Mouse (Mus musculus) cerebellum, postnatal 25 days (tissue): ENCODE measurements around the gene Epb41l4b.
A peak's percentile ranks its signal among the peaks of the same experiment; 100 is the strongest.

ENCODE experiments used
- DNase-seq, 2 experiments: peaks; one replicate each; pipeline ENCODE4 v3.0.0; 2021; ENCODE audit warnings: mixed read lengths in 2 of 2

Gene Epb41l4b

DNA sequence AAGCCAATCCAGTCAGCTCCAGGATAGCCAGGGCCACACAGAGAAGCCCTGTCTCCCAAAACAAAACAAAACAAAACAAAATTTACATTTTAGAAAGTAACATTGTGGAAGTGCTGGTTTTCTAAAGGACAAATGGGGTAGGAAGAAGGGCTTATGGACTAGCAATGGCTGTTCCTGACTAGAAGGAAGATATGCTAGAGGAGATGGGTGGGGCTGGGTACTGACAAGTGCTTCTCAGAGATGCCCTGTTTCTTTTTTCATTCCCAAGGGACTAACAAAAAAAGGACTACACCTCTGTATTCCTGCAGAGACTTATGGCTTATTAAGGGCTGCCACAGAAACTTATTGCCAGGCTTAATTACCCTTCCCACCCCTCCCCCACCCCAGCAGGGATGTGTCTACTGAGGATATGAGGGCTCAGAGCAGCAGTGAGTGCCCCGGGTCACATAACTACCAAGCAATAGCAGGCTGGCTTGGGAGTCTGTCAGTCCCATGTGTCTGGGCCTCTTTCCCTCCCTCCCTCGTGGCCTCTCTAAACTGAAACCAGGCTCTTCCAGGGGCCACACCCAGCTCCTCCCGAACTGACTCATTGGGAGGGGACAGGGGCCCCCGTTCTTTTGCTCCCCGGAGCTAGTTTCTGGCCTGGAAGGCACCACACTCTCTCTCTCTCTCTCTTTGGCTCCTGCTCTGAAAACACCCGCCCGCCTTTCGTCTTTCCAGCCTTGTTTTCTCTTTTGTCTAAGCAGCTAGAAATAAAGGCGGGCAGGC lies 10.0 kb upstream of the Epb41l4b start:
- DNase-seq: no peak

DNA sequence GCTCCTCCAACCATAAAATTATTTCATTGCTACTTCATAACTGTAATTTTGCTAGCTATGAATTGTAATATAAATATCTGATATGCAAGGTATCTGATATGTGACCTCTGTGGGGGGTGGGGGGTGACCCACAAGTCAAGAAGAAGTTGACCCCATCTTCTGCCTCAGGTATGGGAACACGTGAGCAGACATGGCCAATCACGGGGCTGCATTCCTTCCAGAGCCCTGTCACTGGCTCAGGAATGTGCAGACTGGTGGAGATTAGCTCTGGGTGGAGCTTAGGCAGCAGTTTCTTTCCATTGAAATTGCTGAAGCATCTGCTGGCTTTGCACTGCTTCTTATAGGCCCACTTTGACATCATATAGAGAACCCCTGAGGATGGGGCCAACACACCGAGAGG lies 4.9 kb upstream of the Epb41l4b start:
- no peak for DNase-seq

DNA sequence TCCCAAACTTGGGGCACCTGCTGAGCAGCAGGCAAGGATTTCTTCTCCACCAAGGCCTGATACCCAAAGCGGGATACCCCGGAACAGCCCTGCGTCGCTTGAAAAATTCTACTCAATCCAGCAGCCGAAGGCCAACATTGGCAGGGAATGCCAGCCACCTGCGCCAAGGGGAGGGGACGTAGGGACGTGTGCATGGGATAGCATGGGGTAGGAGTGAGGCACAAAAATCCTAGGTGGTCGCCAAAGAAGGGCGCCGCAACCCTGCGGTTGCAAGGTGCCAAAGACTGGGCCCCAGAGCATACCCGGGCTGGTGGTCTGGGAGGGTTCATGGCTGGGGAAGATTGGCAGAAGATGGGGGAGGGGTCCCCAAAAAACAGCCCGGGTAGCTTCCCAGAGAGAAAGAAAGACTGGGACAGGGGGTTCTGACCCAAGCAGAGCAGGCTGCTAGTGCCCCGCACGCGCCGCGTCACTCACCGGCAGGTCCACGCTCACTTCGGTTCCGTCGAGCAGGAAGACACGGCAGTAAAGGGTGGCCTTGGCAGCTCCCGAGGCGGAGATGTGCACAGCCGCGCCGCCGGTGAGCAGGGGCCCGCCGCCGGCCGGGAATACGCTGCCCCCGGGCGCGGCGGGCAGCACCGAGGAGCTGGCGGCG lies 737 bp downstream of the Epb41l4b start:
- DNase-seq: peak; percentile 72 to 75

DNA sequence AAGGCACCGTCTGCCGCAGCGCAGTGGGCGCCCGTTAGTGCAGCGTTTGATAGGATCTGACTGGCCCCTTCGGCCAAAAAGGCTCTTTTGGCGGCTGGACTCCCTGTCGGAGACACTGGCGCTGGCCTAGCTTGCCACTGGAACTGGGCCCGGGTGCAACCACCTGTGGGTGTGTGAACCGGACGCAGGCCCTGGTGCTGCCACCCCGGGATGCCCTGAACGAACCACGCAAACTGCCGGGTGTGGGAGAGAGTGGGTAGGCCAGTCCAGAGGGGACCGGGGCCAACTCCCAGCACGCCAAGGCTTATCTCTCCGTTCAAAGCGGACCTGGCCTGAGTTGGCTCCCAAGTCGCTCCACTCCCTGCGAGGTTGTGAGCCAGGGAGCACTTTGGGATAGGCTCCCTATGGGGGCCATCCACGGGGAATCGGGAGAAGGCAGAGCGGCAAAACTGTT lies 1.3 kb downstream of the Epb41l4b start:
- peak; percentile 92 for DNase-seq

DNA sequence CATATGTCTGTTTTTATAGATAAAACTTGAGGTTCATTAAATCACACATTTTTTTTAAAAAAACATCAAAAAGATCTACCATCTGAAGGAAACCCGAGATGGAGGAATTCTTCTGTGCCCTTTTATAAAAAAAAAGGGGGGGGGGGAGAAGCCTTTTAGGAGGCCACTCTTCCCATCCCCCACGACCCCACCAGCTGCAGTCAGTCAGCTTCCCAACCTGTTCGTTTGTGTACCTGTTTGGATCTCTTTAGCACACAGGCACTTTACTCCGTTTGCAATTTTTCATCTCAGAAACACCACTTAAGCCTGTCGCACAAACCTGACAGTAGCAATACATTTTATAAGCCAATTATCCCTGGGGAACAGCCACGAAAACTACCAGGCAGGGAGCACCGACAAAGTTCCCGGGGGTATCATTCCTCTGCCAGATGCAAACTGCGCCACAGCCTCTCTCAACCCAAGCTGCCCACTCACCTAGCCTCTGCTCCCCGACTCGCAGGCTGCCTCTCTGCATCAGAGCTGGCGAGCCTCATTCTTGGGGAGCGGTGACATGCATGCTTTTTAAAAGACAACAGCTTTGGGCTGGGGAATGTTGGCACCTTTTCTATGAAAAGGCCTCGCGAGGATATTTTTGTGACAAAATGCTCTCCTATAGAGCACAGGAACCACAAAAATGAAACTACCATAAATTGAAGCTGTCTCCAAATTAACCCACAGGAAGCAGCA lies 2.1 kb downstream of the Epb41l4b start:
- DNase-seq: peak; percentile 68 to 69

DNA sequence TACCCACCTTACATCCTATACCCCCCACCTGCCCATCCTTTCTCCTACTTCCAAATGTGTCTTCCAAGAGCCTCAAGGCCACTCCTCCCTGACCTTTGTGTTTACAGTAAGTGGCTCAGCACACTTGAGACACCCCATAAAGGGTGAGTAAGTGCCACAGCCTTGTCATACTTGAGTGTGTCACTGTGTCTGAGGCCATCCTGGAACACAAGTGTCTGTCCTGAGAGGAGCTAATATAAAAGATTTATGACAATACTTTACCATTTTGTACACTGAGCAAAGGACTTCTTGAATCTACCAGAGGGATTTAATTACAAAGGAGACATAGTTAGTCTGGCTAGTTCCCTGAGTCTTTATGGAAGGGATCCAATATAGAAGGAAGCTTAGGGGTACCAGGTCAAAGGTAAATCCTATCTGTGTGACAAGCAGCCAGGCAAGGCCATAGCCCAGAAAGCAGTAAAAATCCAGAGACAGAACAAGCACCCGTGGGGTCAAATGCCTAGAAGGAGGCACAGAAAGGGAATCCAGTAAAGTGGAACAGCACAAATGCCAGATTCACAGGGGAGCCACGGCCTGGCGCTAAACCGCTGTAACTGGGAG lies 2.9 kb downstream of the Epb41l4b start:
- DNase-seq: peak in 1 of 2 experiments; percentile 39

DNA sequence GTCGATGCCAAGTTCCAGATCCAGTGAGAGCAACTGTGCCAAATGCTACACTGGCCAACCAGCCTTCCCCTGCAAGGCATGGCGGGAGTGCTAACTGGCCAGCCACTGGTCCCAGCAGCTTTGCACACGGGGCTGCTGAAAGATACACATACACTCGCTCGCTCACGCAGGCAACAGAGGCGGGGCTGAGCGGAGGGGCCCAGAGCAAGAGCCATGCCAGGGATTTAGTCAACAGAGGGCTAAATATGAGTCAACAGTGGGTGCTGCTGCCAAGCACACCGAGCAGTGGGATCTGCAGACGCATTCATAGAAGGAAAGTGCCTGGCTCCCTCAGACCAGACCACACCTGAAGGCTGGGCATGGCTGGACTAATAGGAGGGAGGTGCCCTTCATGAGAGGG lies 3.8 kb downstream of the Epb41l4b start:
- DNase-seq: peak; percentile 82 to 85

DNA sequence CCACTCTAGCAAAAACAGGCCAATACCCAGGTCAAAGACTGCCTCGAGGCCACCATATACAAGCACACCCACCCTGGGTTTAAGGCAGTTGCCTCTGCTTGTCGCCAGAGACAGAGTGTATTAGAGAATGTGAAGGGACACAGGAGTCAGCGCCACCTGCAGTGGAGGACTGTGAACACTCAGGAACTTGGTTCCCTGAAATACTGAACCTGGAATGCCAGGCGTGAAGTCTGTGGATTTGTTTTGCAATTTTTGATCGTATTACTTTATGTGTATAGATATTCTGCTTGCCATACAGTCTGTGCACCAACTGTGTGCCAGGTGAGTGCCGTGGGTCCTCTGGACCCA lies 5.2 kb downstream of the Epb41l4b start:
- no peak for DNase-seq

DNA sequence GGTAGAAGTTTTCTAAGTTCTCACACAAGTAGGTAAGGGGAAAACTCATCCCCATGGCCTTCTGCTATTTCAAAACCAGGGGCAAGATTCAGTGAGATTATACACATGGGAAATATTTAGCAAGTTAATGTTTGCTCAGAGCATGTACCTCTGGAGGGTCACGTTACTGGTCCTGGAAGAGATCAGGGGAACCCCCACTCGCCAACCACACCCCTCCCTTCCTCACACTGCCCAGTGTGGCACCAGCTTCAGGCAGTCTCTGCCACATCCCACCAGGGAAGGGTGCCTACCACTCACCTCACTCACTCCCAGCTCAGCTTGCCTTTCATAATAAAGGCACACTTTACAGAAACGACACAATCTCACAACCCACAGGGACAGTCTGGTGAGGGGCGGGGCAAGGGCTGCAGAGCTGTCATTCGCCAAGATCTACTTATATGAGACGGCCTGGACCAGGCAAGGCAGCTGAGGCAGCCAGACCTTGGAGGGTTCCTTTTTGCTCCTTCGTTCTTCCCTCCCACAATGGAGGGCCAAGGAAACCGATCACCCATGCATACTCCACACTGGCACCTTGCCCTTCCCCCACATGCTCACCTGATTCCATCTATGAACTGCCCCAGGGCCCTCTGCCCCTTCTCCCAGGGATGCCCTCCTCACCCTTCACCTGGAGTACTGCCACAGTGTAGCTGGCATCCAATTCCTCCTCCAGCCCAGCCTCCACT lies 5.7 kb downstream of the Epb41l4b start:
- peak; percentile 37 to 51 for DNase-seq

DNA sequence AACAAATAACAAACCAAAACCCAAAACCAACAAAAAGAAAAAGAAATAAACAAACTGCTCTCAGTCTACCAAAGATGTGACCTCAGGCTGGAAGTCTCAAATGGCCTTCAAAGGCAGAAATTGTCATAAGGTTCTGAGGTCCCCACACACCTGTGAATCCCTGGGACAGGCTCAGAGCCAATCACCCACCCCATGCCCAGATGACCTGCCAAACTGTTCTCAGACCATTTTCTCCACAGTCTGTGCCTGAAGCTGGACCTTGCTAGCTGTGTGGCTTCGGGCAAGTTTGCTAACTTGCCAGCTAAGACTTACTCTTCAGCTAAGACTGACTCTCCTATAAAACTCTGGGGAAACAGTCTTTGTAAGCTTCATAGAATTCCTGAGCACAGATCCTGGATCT lies 7.8 kb downstream of the Epb41l4b start:
- peak in 1 of 2 experiments; percentile 44 for DNase-seq

DNA sequence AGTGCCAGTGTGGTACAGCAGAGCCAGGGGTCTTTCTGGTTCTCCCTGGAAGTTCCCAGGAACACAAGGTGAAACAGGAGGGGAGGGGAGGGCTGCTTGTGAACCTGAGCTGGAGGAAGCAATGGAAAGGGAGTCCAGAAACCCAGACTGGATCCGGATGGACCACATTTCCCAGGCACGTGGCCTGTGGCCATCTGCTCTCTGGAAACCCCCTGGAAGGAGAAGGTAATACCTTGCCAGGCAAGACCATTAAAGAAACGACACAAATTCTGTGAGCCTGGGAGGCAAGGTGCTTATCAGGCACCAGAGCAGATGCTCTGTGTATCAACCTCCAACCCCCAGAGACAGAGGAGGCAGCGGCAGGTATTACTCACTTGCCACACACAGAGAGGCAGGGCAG lies 8.7 kb downstream of the Epb41l4b start:
- DNase-seq: peak; percentile 90 to 91

DNA sequence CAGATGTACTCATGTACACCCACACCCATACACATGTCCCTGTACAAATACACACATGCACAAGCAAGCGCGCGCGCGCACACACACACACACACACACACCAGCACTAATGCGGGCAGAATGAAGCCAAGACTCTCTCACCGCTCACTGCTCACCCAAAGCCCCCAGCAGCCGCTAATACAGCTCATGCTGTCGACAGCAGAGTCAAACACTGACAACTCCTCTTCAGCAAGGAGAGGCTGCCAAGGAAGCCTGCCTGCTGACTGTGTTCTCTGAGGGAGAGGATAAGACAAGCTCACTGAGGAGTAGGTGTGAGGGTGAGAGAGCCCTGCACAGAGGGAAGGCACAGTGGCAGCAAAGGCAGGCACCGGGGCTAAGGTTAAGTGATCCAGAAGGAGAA lies 11.4 kb downstream of the Epb41l4b start:
- peak; percentile 46 to 52 for DNase-seq

DNA sequence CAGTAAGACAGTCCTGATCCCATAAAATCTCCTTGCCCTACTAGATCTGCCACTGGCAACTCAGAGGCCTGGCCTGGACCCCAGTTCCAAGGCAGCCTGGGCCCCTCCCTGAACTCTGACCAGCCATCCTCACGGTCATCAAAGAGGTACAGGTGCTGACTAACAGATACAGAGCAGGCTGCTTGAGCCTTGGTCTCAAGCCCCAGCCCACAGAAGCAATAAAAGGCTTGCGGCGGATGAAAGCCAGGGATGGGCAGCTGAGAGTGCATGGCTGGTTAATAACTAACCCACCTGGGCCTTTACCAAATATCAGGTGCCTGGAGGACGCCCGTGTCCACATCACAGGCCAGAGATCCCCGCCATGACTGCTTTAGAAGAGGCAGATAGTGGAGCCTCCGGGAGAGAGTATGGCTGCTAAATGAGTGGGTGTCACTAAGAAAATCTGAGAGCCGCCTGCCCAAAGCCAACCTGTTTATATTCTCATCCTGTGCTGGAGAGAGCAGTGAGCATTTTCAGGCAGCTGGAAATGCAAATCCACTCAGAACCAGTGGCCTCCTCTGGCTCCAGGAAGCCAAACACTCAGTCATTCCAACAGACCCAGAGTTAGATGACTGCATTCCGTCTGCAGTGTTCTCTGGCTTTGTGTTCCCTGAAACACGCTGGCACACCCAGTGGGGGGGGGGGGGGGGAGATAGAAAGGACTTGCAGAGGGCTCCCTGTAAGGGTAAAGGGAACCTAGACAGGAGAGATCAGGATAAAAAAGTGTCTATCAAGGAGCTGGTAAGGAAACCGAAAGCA lies 13.3 kb downstream of the Epb41l4b start:
- peak in 1 of 2 experiments; percentile 19 for DNase-seq

DNA sequence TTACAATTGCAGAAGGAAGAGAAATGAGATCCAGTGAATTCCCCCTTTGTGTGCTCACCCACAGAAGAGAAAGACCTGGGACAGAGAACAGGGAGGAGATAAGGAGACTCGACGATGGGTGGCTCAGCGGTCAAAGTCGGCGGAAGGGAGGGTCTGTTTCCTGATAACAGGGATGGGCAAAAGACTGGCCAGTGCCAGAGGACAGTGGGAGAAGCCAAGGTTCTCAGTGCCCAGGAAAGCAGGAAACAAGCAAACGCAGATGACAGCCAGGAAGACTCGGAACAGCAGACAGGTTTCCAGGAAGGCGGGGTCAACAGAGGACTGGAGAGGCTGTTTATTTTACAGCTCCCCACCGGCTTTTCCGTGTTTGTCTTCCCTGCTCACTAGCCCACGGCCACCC lies 20.2 kb downstream of the Epb41l4b start:
- peak; percentile 68 to 70 for DNase-seq

DNA sequence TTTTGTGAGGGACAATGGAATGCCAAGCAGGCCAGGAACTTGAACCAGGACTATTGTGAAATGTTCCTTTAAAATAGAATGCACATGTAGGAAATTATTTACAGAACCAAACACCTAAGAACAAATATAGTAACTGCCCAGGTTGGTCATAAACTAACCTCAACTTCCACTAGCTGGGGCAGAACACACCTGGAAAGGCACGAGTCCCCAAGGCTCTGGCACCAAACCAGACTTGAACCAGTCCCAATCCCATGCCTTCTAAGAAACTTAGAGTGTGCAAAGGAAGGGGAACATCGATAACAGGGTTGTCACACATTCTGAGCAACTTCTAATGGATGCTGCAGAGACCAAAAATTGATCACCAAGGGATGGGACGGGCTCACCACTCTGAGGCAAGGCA lies 21.1 kb downstream of the Epb41l4b start:
- DNase-seq: no peak

DNA sequence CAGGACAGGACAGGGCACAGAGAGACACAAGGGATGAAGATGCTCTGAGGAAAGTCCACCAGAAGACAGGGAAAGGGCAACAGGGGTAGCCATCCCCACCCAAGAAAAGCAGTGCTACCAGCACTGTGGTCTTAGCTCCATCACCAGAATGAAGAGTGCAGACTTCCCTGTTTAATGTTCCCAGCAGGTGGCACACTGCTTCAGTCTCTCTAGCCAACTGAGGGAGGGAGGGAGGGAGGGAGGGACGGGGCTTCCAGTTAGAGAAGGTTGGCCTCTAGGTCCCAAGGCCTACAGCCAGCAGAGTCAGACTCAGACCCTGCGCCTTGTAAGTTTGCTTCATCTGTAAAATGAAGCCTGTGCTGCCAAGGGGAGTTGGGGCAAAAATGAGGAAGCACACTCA lies 22.7 kb downstream of the Epb41l4b start:
- peak in 1 of 2 experiments; percentile 53 for DNase-seq

DNA sequence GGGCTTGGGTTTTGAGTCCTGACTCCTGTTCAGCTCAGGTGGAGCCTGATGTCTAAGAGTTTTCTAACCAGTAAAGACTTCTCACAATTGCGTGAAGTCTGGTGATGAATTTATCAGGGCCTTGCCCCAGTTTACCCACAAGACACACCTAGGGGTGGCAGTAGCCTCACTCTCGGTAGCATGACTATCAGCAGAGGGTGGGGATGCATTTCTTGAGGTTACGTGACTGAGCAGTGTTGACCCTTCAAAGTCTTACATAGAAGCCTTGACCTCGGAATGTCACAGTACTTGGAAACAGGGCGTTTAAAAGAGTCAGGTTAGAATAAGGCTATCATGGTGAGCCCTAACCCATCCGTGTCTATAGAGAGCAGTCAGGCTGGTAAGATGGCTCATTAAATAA lies 23.3 kb downstream of the Epb41l4b start:
- no peak for DNase-seq

DNA sequence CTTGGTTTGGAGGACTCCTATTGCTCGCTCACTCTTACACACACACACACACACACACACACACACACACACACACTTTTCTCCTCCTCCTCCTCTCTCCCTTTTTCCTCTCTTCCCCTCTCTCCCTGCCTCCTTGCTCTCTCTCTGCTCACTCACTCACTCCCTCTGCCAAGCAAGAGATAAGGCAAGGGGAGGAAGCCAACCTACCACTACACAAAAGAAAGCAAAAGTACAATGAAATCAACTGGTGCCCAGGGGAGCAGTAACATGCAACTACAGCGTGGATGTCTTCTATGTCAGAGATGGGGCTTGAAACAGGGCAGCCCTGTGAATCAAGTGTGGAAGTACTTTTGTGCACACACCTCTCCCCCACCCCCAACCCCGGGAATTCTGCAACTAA lies 24.4 kb downstream of the Epb41l4b start:
- no peak for DNase-seq

DNA sequence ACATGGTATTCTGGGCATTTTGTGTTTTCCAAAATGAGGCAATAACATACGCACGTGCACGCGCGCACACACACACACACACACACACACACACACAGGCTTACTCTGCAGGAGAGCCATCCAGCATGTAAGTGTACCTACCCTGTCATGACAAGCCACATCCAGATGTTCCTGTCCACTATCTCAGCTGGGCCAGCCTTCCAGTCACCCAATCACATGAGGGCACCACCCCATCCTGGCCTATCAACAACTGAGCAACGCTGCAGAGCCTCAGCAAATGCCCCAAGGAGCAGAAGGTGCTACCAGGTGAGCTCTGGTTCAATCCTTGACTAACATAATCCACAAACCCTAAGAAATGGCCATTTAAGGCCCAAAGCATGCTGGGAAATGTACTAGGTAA lies 27.0 kb downstream of the Epb41l4b start:
- DNase-seq: no peak

DNA sequence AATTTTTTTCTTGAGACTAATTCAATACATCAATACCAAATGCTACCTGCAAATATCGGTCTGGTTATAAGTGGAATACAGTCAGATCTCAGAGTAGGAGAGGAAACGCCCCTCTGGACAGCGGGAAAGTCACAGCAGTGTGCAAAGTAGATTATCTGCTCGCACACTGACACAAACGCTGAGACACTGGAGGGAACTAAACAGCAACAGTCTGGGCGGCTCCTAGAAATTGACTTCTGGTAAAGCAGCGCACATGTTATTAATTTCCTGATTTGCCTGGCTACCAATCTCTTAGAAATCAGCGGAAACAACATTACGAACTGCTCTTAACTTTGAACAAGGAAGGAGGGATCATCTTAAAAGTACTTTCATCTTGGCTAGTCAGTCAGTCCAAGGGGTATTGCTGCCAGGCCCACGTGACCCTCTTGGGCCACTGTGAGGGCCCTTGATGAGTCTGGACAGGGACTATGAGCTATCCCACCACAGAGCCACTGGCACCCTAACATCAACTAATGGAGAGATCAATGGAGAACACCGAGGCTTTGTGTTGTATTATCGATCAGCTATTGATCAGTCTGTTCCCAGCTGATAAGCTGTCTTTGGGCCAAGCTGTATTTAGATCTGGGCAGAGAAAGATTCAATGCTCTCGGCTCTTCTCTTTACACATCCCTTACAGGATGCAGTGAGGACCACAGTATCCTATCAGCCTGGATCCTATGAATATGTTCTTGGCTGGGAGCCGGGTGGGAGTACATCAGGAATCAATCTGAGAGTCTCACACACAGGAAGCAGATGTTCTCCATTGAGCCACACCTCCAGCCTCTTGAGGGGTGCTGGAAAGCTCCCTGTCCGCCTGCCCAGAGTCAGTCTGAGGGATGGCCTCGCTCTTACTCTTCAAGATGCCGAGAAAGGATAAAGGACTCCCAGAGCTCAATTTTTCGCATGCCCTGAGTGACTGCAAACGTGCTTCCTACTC lies 28.3 kb downstream of the Epb41l4b start:
- DNase-seq: peak in 1 of 2 experiments; percentile 43
